Mouse (Mus musculus) G1E (cell line): ENCODE measurements around the gene Aars2.

Experiments
- CTCF ChIP-seq: IDR thresholded peaks from 2 replicates; pipeline ENCODE4 v1.5.1; 2012; ENCODE audit warnings: low read depth, low read length, inconsistent platforms, mixed read lengths
- GATA1 ChIP-seq: IDR thresholded peaks from 2 replicates; pipeline ENCODE4 v1.6.1; 2012; ENCODE audit warnings: borderline replicate concordance, low read length, inconsistent platforms, mixed read lengths
- GATA2 ChIP-seq: IDR thresholded peaks from 2 replicates; pipeline ENCODE4 v1.6.1; 2012; ENCODE audit warnings: low read depth, low read length, inconsistent platforms, borderline replicate concordance

- TF ChIP-seq CTCF (no peak), GATA1 (no peak), GATA2 (no peak)
Measured at GRCm38 (mm10) chr17:45543115-45543514, 36.5 kb downstream of the Aars2 start.
